Mouse (Mus musculus) liver, embryonic 12.5 days (tissue): Measurements from ENCODE around the gene Parn. TPM values are rescaled to one million over a fixed set of nuclear protein-coding genes. Genes with fewer than 3 reads are reported as not detected.

Experiments used
- ATAC-seq: fragments of 200-750 bp; cut with Nextera tagmentation; 2 replicates; pipeline ENCODE4 v1.8.0; 2017; ENCODE audit warnings: moderate number of reproducible peaks, mild to moderate bottlenecking, moderate library complexity
- H3K27ac ChIP-seq: fragments of 300-500 bp; sonication (generic); 2 replicates; pipeline ENCODE4 v1.5.1; 2016; ENCODE audit warnings: mild to moderate bottlenecking
- H3K27me3 ChIP-seq: fragments of 300-500 bp; sonication (generic); replicated peaks from 2 replicates; pipeline ENCODE4 v1.6.1; 2016; ENCODE audit warnings: mild to moderate bottlenecking, moderate library complexity
- H3K36me3 ChIP-seq: fragments of 300-500 bp; sonication (generic); 2 replicates; pipeline ENCODE4 v1.6.1; 2016; ENCODE audit warnings: mild to moderate bottlenecking, moderate library complexity
- H3K4me1 ChIP-seq: fragments of 300-500 bp; sonication (generic); 2 replicates; pipeline ENCODE4 v1.6.1; 2016
- H3K4me2 ChIP-seq: fragments of 300-500 bp; sonication (generic); 2 replicates; pipeline ENCODE4 v1.6.1; 2016; ENCODE audit warnings: mild to moderate bottlenecking, moderate library complexity
- H3K4me3 ChIP-seq: fragments of 300-500 bp; sonication (generic); 2 replicates; pipeline ENCODE4 v1.5.1; 2016; ENCODE audit warnings: mild to moderate bottlenecking, moderate library complexity
- H3K9ac ChIP-seq: fragments of 300-500 bp; sonication (generic); 2 replicates; pipeline ENCODE4 v1.6.1; 2016; ENCODE audit warnings: mild to moderate bottlenecking, moderate library complexity
- H3K9me3 ChIP-seq: fragments of 300-500 bp; sonication (generic); replicated peaks from 2 replicates; pipeline ENCODE4 v1.6.1; 2016; ENCODE audit warnings: mild to moderate bottlenecking, moderate library complexity
- WGBS: fragments of 180-500 bp; shearing (Covaris S2); methylation state at CpG from one replicate; pipeline ENCODE4 v1.1.7; 2016; ENCODE audit not compliant: insufficient replicate concordance; 5-methylcytosine and 5-hydroxymethylcytosine counted together
- polyA plus RNA-seq: library from polyadenylated mRNA; unstranded; fragments of >200 nt; fragmentation: Nextera tagmentation; extraction: Ambion mirVana; gene quantifications from 2 replicates; pipeline ENCODE4 v1.2.1, GENCODE M21; 2016

Gene Parn
- polyA plus RNA-seq, 1 experiment from 2014 or later: 28.1 TPM

- no peak for ATAC-seq
- H3K4me3 ChIP-seq: no peak overlapping the region
- H3K27me3 ChIP-seq: no peaks in the 10 kb centered on the region
- peaks cover 32% of the 10 kb centered on the region for H3K36me3 ChIP-seq
- no peak overlapping the region for H3K27ac ChIP-seq
- peaks cover 14% of the 10 kb centered on the region for H3K9me3 ChIP-seq
- peaks cover 6% of the 10 kb centered on the region for H3K4me1 ChIP-seq
- no peak overlapping the region for H3K9ac ChIP-seq
- 63% methylated on average over 15 of the region's 15 CpGs for WGBS
- H3K4me2 ChIP-seq: no peak overlapping the region
Measured at GRCm38 (mm10) chr16:13541121-13541747, 126.7 kb downstream of the Parn start.

- no peak overlapping the region for H3K27ac ChIP-seq
- no peak for ATAC-seq
- WGBS: 79% methylated on average over 9 of the region's 9 CpGs
- H3K9ac ChIP-seq: no peak overlapping the region
- no peaks in the 10 kb centered on the region for H3K27me3 ChIP-seq
- no peak overlapping the region for H3K4me3 ChIP-seq
- no peaks in the 10 kb centered on the region for H3K9me3 ChIP-seq
- no peak overlapping the region for H3K4me2 ChIP-seq
- peaks cover 16% of the 10 kb centered on the region for H3K36me3 ChIP-seq
- H3K4me1 ChIP-seq: peaks cover 6% of the 10 kb centered on the region
Measured at GRCm38 (mm10) chr16:13538933-13539648, 128.9 kb downstream of the Parn start.

GRCm38 (mm10) chr16:13538213-13538932 is 129.6 kb downstream of the Parn start:
- no peaks in the 10 kb centered on the region for H3K9me3 ChIP-seq
- H3K4me2 ChIP-seq: no peak overlapping the region
- peaks cover 13% of the 10 kb centered on the region for H3K36me3 ChIP-seq
- H3K4me3 ChIP-seq: no peak overlapping the region
- WGBS: 66% methylated on average over 13 of the region's 13 CpGs
- H3K9ac ChIP-seq: no peak overlapping the region
- H3K4me1 ChIP-seq: peaks cover 6% of the 10 kb centered on the region
- no peak overlapping the region for H3K27ac ChIP-seq
- no peaks in the 10 kb centered on the region for H3K27me3 ChIP-seq
- ATAC-seq: no peak

- Histone ChIP-seq H3K4me1 (peaks cover 5% of the 10 kb centered on the region), H3K4me2 (no peak overlapping the region), H3K4me3 (no peak overlapping the region), H3K36me3 (peaks cover 13% of the 10 kb centered on the region), H3K9ac (no peak overlapping the region), H3K27me3 (no peaks in the 10 kb centered on the region), H3K27ac (no peak overlapping the region), H3K9me3 (no peaks in the 10 kb centered on the region)
- 62% methylated on average over 7 of the region's 7 CpGs for WGBS
- no peak for ATAC-seq
Measured at GRCm38 (mm10) chr16:13536404-13536803, 131.6 kb downstream of the Parn start.

DNA sequence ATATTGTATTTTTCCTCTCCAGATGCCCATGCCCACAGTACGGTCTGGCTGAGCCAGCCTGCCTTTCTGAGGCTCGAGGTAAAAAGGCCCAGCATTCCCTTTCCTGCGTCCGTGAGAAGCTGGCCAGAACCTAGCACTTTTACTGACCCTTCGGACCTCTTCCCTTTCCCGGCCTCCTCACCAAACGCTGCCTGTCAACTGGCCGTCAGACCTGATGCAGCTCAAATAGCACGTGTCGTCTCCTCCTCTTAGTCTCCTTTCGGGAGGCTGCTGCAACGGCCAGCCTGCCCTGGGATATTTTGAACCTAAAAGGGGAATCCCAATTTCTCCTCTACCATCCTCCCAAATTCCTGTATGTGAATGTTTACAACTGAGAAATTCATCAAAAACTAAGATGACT is 132.1 kb downstream of the Parn start:
- no peaks in the 10 kb centered on the region for H3K9me3 ChIP-seq
- H3K4me3 ChIP-seq: no peak overlapping the region
- H3K36me3 ChIP-seq: peaks cover 10% of the 10 kb centered on the region
- H3K9ac ChIP-seq: no peak overlapping the region
- H3K4me2 ChIP-seq: no peak overlapping the region
- WGBS: 73% methylated on average over 12 of the region's 12 CpGs
- H3K4me1 ChIP-seq: no peaks in the 10 kb centered on the region
- no peak overlapping the region for H3K27ac ChIP-seq
- H3K27me3 ChIP-seq: no peaks in the 10 kb centered on the region
- ATAC-seq: no peak

DNA sequence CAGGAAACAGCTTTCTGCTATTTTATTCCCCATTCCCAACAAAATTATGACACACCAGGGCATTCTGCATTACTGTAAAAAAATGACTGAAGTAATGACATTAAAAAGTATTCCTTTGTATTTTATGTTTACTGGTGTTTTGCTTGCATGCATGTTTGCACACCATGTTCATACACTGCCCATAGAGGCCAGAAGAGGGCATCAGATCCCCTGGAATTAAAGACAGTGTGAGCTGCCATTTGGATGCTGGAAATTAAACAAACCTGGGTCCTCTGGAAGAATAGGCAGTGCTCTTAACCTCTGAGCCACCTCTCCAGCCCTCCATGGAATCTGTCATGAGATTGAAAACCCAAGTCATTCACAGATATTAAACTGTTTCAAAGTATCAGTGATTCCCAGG is 135.1 kb downstream of the Parn start:
- no peak for ATAC-seq
- H3K4me3 ChIP-seq: no peak overlapping the region
- H3K27ac ChIP-seq: no peak overlapping the region
- no peak overlapping the region for H3K4me2 ChIP-seq
- H3K36me3 ChIP-seq: peaks cover under 1% of the 10 kb centered on the region; the same call in 1 of the 2 replicates
- H3K9ac ChIP-seq: no peak overlapping the region
- no peaks in the 10 kb centered on the region for H3K9me3 ChIP-seq
- no peaks in the 10 kb centered on the region for H3K4me1 ChIP-seq
- H3K27me3 ChIP-seq: no peaks in the 10 kb centered on the region

- Histone ChIP-seq H3K4me2 (no peak overlapping the region), H3K27me3 (no peaks in the 10 kb centered on the region), H3K9ac (no peak overlapping the region), H3K9me3 (no peaks in the 10 kb centered on the region), H3K4me3 (no peak overlapping the region), H3K36me3 (no peaks in the 10 kb centered on the region), H3K27ac (no peak overlapping the region), H3K4me1 (no peaks in the 10 kb centered on the region)
- WGBS: 81% methylated on average over 5 of the region's 5 CpGs
- ATAC-seq: no peak
Measured at GRCm38 (mm10) chr16:13531279-13531678, 136.7 kb downstream of the Parn start.

GRCm38 (mm10) chr16:13521359-13521758 is 146.6 kb downstream of the Parn start:
- no peak overlapping the region for H3K27ac ChIP-seq
- WGBS: 58% methylated on average over 6 of the region's 6 CpGs
- H3K9me3 ChIP-seq: no peaks in the 10 kb centered on the region
- no peaks in the 10 kb centered on the region for H3K36me3 ChIP-seq
- no peak overlapping the region for H3K9ac ChIP-seq
- no peak overlapping the region for H3K4me3 ChIP-seq
- no peak overlapping the region for H3K4me2 ChIP-seq
- no peak for ATAC-seq
- no peaks in the 10 kb centered on the region for H3K4me1 ChIP-seq
- H3K27me3 ChIP-seq: no peaks in the 10 kb centered on the region

DNA sequence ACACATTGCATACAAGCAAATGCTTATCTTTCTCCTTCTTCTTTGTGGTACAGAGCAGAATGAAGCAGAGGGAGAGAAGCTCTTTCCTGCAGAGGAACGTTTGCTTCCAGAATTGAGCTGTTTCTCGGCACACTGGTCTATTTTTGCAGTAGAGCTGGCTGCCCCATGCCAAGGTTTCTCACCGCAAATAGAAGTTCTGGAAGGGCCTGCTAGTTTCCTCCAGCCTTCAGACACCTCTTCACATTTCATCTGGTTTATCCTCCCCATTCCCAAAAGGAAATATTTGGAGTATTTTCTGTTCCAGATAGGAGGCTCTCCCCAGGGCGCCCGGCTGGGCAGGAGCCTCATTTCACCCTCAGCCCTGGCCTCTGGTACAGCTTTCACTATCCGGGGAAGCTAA is 147.7 kb downstream of the Parn start:
- no peak overlapping the region for H3K9ac ChIP-seq
- no peaks in the 10 kb centered on the region for H3K9me3 ChIP-seq
- H3K27me3 ChIP-seq: no peaks in the 10 kb centered on the region
- no peaks in the 10 kb centered on the region for H3K36me3 ChIP-seq
- no peaks in the 10 kb centered on the region for H3K4me1 ChIP-seq
- 72% methylated on average over 6 of the region's 6 CpGs for WGBS
- no peak for ATAC-seq
- no peak overlapping the region for H3K27ac ChIP-seq
- H3K4me3 ChIP-seq: no peak overlapping the region
- H3K4me2 ChIP-seq: no peak overlapping the region

GRCm38 (mm10) chr16:13516214-13516613 is 151.8 kb downstream of the Parn start:
- Histone ChIP-seq H3K4me1 (no peaks in the 10 kb centered on the region), H3K9me3 (no peaks in the 10 kb centered on the region), H3K27ac (no peak overlapping the region), H3K4me2 (no peak overlapping the region), H3K9ac (no peak overlapping the region), H3K4me3 (no peak overlapping the region), H3K36me3 (no peaks in the 10 kb centered on the region), H3K27me3 (no peaks in the 10 kb centered on the region)
- ATAC-seq: no peak
- 49% methylated on average over 3 of the region's 3 CpGs for WGBS

DNA sequence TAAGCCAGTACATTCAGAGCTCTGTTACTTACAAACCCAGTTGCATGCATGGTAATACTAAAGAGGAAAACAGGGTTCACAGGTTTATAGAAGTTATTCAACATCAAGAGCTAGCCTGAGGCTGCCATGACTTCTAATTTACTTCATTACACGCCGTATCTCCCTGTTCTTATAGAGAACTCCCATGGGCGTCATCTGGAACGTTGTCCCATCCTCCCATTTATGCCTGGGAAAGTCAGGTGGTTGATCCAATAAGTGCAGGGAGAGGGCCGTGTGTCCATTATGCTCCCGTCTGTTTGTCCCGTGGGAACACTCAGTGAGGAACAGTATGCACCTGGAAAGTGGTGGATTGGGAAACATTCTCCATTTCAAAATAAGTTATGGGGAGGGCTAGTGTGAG is 152.4 kb downstream of the Parn start:
- no peak overlapping the region for H3K4me2 ChIP-seq
- 76% methylated on average over 7 of the region's 7 CpGs for WGBS
- no peaks in the 10 kb centered on the region for H3K27me3 ChIP-seq
- no peaks in the 10 kb centered on the region for H3K4me1 ChIP-seq
- no peaks in the 10 kb centered on the region for H3K9me3 ChIP-seq
- H3K4me3 ChIP-seq: no peak overlapping the region
- no peaks in the 10 kb centered on the region for H3K36me3 ChIP-seq
- no peak overlapping the region for H3K9ac ChIP-seq
- no peak overlapping the region for H3K27ac ChIP-seq
- ATAC-seq: no peak

- WGBS: 56% methylated on average over 5 of the region's 5 CpGs
- H3K27me3 ChIP-seq: no peaks in the 10 kb centered on the region
- ATAC-seq: no peak
- H3K27ac ChIP-seq: no peak overlapping the region
- H3K9ac ChIP-seq: no peak overlapping the region
- H3K4me1 ChIP-seq: no peaks in the 10 kb centered on the region
- H3K4me3 ChIP-seq: no peak overlapping the region
- H3K36me3 ChIP-seq: no peaks in the 10 kb centered on the region
- no peaks in the 10 kb centered on the region for H3K9me3 ChIP-seq
- no peak overlapping the region for H3K4me2 ChIP-seq
Measured at GRCm38 (mm10) chr16:13505055-13505454, 162.9 kb downstream of the Parn start.
